Mouse (Mus musculus) ES-Bruce4 (cell line): ENCODE data around the gene Yars. TPM values are rescaled to one million over a fixed set of nuclear protein-coding genes. Genes with fewer than 3 reads are reported as not detected.

Experiments used
- H3K27ac ChIP-seq: 2 replicates; pipeline ENCODE4 v1.5.1; 2012; ENCODE audit warnings: low read length, inconsistent platforms; ENCODE audit not compliant: insufficient read depth
- H3K27me3 ChIP-seq: 2 replicates; pipeline ENCODE4 v1.6.1; 2012; ENCODE audit warnings: mild to moderate bottlenecking, low read length, inconsistent platforms; ENCODE audit not compliant: control insufficient read depth, poor library complexity, insufficient read depth, severe bottlenecking
- H3K36me3 ChIP-seq: 2 replicates; pipeline ENCODE4 v1.6.1; 2012; ENCODE audit warnings: inconsistent platforms, mild to moderate bottlenecking, low read length, moderate library complexity; ENCODE audit not compliant: control insufficient read depth, poor library complexity, insufficient read depth, severe bottlenecking
- H3K4me1 ChIP-seq: one replicate; pipeline ENCODE4 v1.8.1; 2011; ENCODE audit warnings: low read length; ENCODE audit not compliant: control insufficient read depth, insufficient read depth
- H3K4me3 ChIP-seq: 2 replicates; pipeline ENCODE4 v1.5.1; 2011; ENCODE audit warnings: low read depth, mild to moderate bottlenecking, low read length
- H3K9ac ChIP-seq: 2 replicates; pipeline ENCODE4 v1.6.1; 2012; ENCODE audit warnings: low read depth, mild to moderate bottlenecking, inconsistent platforms; ENCODE audit not compliant: poor library complexity, severe bottlenecking
- H3K9me3 ChIP-seq: replicated peaks from 2 replicates; pipeline ENCODE4 v1.6.1; 2012; ENCODE audit warnings: mild to moderate bottlenecking, low read length, inconsistent platforms; ENCODE audit not compliant: control insufficient read depth, poor library complexity, insufficient read depth, severe bottlenecking
- CTCF ChIP-seq: IDR thresholded peaks from one replicate; pipeline ENCODE4 v1.8.1; 2011; ENCODE audit warnings: low read depth, low read length
- EP300 ChIP-seq: IDR thresholded peaks from 2 replicates; pipeline ENCODE4 v1.6.1; 2011; ENCODE audit warnings: low read depth, low read length; ENCODE audit not compliant: insufficient read depth
- POLR2A ChIP-seq: IDR thresholded peaks from one replicate; pipeline ENCODE4 v1.8.1; 2011; ENCODE audit warnings: low read length; ENCODE audit not compliant: insufficient read depth
- polyA plus RNA-seq: library from polyadenylated mRNA; stranded (reverse); fragments of >200 nt; gene quantifications from 2 replicates; pipeline ENCODE4 v1.2.4, GENCODE M21; 2011; ENCODE audit warnings: low read depth; ENCODE audit not compliant: missing spikeins, insufficient read depth, insufficient read length

Yars gene
- polyA plus RNA-seq, 1 experiment: 99.8 TPM

DNA sequence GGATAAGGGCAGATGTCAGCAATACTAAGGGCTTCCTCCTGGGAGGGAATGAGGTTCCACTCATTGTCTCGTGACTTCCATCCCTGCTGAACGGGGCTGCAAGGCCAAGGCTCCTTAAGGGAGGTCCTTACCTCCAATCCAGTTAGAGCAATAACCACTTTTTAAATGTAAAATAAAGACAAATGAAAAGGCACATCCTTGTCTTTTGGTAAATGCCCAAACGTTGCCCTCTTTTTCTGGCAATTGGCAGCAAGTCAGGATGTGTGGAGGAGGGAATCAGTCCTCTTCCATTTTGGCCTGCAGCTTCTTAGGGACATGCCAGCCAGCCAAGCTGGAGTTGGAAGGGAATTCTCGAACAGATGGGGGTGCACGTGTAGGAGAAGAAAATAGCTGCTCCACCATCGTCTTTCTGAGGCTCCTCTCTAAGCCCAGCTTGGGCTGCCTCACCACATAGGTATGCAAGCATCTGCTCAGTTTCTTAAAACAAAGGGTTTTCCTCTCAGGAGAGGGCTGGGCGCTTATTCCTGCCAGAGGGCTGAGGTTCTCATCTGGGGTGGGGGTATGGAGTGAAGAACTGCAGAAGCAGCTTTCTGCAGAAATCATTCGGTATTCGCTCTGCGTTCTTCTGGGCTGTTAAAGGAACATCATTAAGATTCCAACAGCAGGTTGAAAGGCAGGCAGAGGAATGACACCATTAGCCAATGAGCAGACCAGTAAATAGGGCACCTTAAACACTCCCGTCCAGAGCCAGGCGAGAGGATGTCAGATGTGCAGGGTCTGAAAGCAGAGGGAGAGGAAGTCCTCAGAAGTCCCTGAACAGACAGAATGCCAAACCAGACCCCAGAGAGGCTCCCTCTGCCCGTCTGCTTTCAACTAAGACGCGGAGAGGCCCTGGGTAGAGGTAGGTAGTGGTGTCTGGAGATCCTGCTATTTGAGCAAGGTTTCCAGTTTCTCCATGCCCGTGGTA, 44.9 kb upstream of the Yars start:
- Histone ChIP-seq H3K4me1 (no peaks in the 10 kb centered on the region), H3K9me3 (no peaks in the 10 kb centered on the region), H3K36me3 (peaks cover under 1% of the 10 kb centered on the region; the same call in 1 of the 2 replicates), H3K27me3 (no peaks in the 10 kb centered on the region), H3K27ac (no peak overlapping the region), H3K9ac (no peak overlapping the region), H3K4me3 (no peak overlapping the region)
- TF ChIP-seq CTCF (no peak), EP300 (no peak), POLR2A (no peak)

DNA sequence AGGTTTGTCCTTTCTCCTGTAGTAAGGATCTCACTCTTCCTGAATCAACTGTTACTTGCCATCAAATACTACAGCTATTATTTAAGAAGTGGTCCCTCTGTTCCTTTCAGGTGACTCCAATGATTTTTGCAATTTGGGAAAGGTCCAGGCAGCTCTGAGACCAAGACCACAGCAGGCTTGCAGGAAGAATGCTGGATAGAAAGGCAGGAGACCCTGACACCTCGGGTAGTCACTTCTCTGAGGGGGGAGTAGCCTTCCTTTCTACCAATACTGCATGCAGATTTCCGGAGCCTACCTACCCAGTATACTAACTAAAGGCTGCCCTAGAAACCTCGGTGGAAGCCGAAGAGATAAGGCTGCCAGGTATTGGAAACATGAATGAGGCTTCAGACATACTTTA, 44.1 kb upstream of the Yars start:
- H3K4me1 ChIP-seq: no peaks in the 10 kb centered on the region
- H3K9ac ChIP-seq: no peak overlapping the region
- H3K36me3 ChIP-seq: peaks cover 4% of the 10 kb centered on the region; the same call in 1 of the 2 replicates
- TF ChIP-seq CTCF (no peak), EP300 (no peak), POLR2A (no peak)
- no peaks in the 10 kb centered on the region for H3K27me3 ChIP-seq
- H3K4me3 ChIP-seq: no peak overlapping the region
- no peaks in the 10 kb centered on the region for H3K9me3 ChIP-seq
- H3K27ac ChIP-seq: no peak overlapping the region

DNA sequence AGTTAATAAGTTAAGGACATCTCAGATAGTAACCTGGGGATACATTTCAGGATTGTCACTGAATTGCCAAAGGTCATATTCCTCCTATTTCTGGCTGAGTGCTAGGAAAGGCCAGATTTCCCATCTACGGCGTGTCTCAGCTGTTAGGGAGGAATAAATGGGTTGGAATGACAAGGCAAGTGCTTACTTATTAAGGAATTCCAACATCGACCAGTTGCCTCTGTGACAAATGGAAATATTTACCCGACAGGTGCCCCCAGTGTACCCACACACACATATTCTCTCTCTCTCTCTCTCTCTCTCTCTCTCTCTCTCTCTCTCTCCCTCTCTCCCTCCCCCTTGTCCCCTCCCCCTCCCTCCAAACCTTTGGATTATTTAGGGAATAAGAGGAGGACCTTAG, 43.6 kb upstream of the Yars start:
- no peaks in the 10 kb centered on the region for H3K27me3 ChIP-seq
- H3K36me3 ChIP-seq: peaks cover 4% of the 10 kb centered on the region; the same call in 1 of the 2 replicates
- H3K9me3 ChIP-seq: no peaks in the 10 kb centered on the region
- TF ChIP-seq EP300: no peak
- no peak overlapping the region for H3K9ac ChIP-seq
- no peak overlapping the region for H3K4me3 ChIP-seq
- H3K4me1 ChIP-seq: no peaks in the 10 kb centered on the region
- H3K27ac ChIP-seq: no peak overlapping the region

DNA sequence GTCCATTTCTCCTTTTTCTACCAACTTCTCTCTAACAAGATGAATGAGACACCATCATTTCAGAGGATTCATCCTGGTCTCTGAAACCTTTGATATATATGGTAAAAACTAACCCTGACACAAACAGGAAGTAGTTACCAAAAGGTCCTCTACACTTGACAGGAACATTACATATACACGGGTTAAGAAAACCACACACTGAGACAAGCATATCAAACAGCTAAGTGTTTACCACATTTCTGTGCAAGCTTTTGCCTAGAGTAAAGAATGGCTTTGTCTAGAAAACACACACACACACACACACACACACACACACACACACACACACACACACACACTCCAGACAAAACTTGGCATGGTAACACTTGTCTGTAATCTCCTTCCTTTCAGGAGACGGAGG, 43.2 kb upstream of the Yars start:
- TF ChIP-seq EP300: no peak
- TF ChIP-seq POLR2A: no peak
- TF ChIP-seq CTCF: no peak
- no peaks in the 10 kb centered on the region for H3K27me3 ChIP-seq
- no peak overlapping the region for H3K9ac ChIP-seq
- no peak overlapping the region for H3K4me3 ChIP-seq
- H3K4me1 ChIP-seq: no peaks in the 10 kb centered on the region
- no peaks in the 10 kb centered on the region for H3K9me3 ChIP-seq
- peaks cover 4% of the 10 kb centered on the region; the same call in 1 of the 2 replicates for H3K36me3 ChIP-seq
- no peak overlapping the region for H3K27ac ChIP-seq

DNA sequence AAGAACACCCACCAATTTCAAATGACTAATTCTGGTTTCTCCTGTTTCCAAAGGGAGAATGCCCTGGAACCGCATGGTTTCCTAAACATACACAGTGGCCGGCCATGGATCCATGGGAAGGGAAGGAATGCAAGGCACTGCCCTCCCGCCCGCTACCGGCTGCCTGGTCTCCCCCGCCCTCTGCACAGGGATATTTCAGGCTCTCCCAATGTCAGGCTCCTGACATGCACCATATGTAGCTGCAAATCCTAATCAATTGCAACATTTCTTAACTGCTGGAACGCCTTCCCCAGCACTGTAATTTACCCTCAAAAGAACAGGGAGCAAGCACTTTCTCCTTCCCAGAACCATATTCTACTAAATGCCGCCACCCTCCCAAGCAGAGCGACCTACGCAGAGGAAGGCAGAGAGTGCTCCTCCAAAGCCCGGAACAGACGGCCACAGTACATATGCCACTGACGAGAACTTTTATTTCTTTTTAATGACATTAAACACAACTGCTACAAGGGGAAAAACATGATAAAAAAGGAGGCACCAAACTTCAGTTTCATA, 41.9 kb upstream of the Yars start:
- Histone ChIP-seq H3K9ac (no peak overlapping the region), H3K36me3 (peaks cover 7% of the 10 kb centered on the region), H3K27me3 (no peaks in the 10 kb centered on the region), H3K4me3 (no peak overlapping the region), H3K27ac (no peak overlapping the region), H3K9me3 (no peaks in the 10 kb centered on the region), H3K4me1 (no peaks in the 10 kb centered on the region)
- TF ChIP-seq CTCF: no peak
- TF ChIP-seq POLR2A: no peak
- no peak for TF ChIP-seq EP300

DNA sequence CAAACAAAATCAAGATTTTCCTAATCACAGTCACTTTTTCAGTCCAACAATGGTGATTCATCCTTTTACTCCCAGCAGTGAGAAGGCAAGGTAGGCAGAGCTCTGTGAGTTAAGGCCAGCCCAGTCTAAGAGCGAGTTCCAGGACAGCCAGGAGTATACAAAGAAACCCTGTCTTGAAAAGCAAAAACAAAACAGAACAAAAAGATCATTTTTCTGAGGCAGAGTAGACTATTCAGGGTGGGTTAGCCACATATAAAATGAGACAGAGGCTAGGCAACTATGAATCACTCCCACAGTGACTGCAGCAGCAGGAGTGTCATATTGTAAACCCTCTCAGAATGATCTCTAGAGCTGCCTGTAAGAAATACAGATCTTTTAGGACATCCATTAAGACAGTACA, 40.2 kb upstream of the Yars start:
- no peak overlapping the region for H3K4me3 ChIP-seq
- H3K9me3 ChIP-seq: no peaks in the 10 kb centered on the region
- H3K27ac ChIP-seq: no peak overlapping the region
- no peak overlapping the region for H3K9ac ChIP-seq
- H3K36me3 ChIP-seq: peaks cover 7% of the 10 kb centered on the region
- H3K27me3 ChIP-seq: no peaks in the 10 kb centered on the region
- no peaks in the 10 kb centered on the region for H3K4me1 ChIP-seq
- no peak for TF ChIP-seq EP300
- no peak for TF ChIP-seq CTCF
- TF ChIP-seq POLR2A: no peak
